Mouse (Mus musculus): ENCODE measurements around the gene Gm28168. TPM values are rescaled to one million over a fixed set of nuclear protein-coding genes. Genes with fewer than 3 reads are reported as not detected.
"Not testable (repeated sequence)": the region's sequence is repeated elsewhere in the genome, so short reads cannot be mapped to it uniquely, and the experiment has no call there.

The Gm28168 gene
- not detected in 2 replicates for polyA plus RNA-seq (2012; rRNA removed)

DNA sequence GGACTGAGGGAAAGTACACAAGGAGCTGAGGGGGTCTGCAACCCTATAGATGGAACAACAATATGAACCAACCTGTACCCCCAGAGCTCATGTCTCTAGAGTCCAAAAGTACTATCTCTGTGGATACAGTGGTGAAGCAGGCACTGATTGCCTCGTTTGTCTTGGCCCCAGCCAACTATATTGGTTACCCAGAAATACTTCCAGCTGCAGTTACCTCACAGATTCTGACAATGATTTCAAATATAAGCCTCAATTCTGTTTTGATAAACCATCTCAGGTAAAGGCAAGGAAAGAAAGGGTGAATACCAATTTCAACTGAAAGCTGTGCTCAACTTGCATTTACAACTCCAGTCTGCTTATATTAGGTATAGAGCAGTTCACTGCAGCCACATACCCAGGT is at the start of gene Gm28168:
TSS of gene Gm28168 (plus strand) at position 301 of the 400 bp plus-strand sequence.
- not testable (repeated sequence) for DNase-seq (ENCODE audit: extremely low spot score in 1 of 2, low spot score in 1 of 2)

- DNase-seq (ENCODE audit: extremely low spot score in 1 of 2, low spot score in 1 of 2): no peak
These were observed 37.8 kb downstream of the Gm28168 start, which contains the start of gene Gm7145 for GRCm38 (mm10) chr1:117965639-117966038. Gene Gm7145 (plus strand): TSS chr1:117965939.

Other genes with a start within 250 kb of the Gm28168 start
- gene Gm28363, start 230.9 kb upstream of the Gm28168 start, polyA plus RNA-seq (2012; rRNA removed): not detected in 2 replicates
- gene B020011L13Rik, start 146.9 kb upstream of the Gm28168 start, polyA plus RNA-seq (2012; rRNA removed): not detected in 2 replicates
- not detected in 2 replicates for gene Gm28360, start 97.9 kb upstream of the Gm28168 start, polyA plus RNA-seq (2012; rRNA removed)
- gene Gm7145, start 37.9 kb downstream of the Gm28168 start, polyA plus RNA-seq (2012; rRNA removed): not detected in 2 replicates
- not detected in 2 replicates for gene Gm29106, start 248.5 kb downstream of the Gm28168 start, polyA plus RNA-seq (2012; rRNA removed)